Mouse (Mus musculus): ENCODE results near the gene Tnip2.

Tnip2 gene

GRCm38 (mm10) chr5:34521337-34521736, 7.5 kb upstream of the Tnip2 start:
- no peak for DNase-seq

GRCm38 (mm10) chr5:34520458-34521209, 6.8 kb upstream of the Tnip2 start:
- DNase-seq: peak in 1 of 2 experiments; percentile 18

- DNase-seq: peak in 1 of 2 experiments; percentile 11
Observed at GRCm38 (mm10) chr5:34519389-34519910, 5.7 kb upstream of the Tnip2 start.

GRCm38 (mm10) chr5:34517913-34518312, 4.1 kb upstream of the Tnip2 start:
- peak; percentile 83 to 86 for DNase-seq

- no peak for DNase-seq
Observed at GRCm38 (mm10) chr5:34515096-34515495, 1.3 kb upstream of the Tnip2 start.

GRCm38 (mm10) chr5:34514218-34514566, 401 bp upstream of the Tnip2 start:
- no peak for DNase-seq

GRCm38 (mm10) chr5:34512486-34512885, 1.3 kb downstream of the Tnip2 start:
- DNase-seq: no peak

- DNase-seq: no peak
Observed at GRCm38 (mm10) chr5:34502821-34503220, 11.0 kb downstream of the Tnip2 start.

GRCm38 (mm10) chr5:34502411-34502810, 11.4 kb downstream of the Tnip2 start:
- DNase-seq: no peak

- DNase-seq: no peak
Observed at GRCm38 (mm10) chr5:34501588-34501987, 12.2 kb downstream of the Tnip2 start.

GRCm38 (mm10) chr5:34500886-34501285, 12.9 kb downstream of the Tnip2 start:
- DNase-seq: no peak

GRCm38 (mm10) chr5:34496745-34497144, 17.0 kb downstream of the Tnip2 start:
- DNase-seq: no peak

GRCm38 (mm10) chr5:34489418-34489787, 24.4 kb downstream of the Tnip2 start:
- no peak for DNase-seq

GRCm38 (mm10) chr5:34488741-34489417, 24.9 kb downstream of the Tnip2 start:
- no peak for DNase-seq

GRCm38 (mm10) chr5:34487320-34488090, 26.3 kb downstream of the Tnip2 start:
- peak; percentile 28 to 39 for DNase-seq

- no peak for DNase-seq
Observed at GRCm38 (mm10) chr5:34485731-34486130, 28.1 kb downstream of the Tnip2 start.

- DNase-seq: no peak
Observed at GRCm38 (mm10) chr5:34480926-34481325, 32.9 kb downstream of the Tnip2 start.

- no peak for DNase-seq
Observed at GRCm38 (mm10) chr5:34468039-34468775, 45.6 kb downstream of the Tnip2 start.

- no peak for DNase-seq
Observed at GRCm38 (mm10) chr5:34466648-34467047, 47.1 kb downstream of the Tnip2 start.

GRCm38 (mm10) chr5:34466079-34466478, 47.7 kb downstream of the Tnip2 start:
- DNase-seq: no peak

- DNase-seq: no peak
Observed at GRCm38 (mm10) chr5:34461841-34462240, 52.0 kb downstream of the Tnip2 start.

GRCm38 (mm10) chr5:34461294-34461693, 52.5 kb downstream of the Tnip2 start:
- DNase-seq: no peak

- DNase-seq: no peak
Observed at GRCm38 (mm10) chr5:34458994-34459393, 54.8 kb downstream of the Tnip2 start.
